Mouse (Mus musculus) gastrocnemius, adult 2 months (tissue): ENCODE data around the gene Tbc1d1. TPM values are rescaled to one million over a fixed set of nuclear protein-coding genes. Genes with fewer than 3 reads are reported as not detected.

ENCODE experiments used
- DNase-seq: peaks from one replicate; pipeline ENCODE4 v3.0.0; 2022
- H3K27ac ChIP-seq: fragments of 200-600 bp; 2 replicates; pipeline ENCODE4 v1.8.1; 2022; ENCODE audit warnings: mild to moderate bottlenecking
- H3K4me3 ChIP-seq: fragments of 200-600 bp; 2 replicates; pipeline ENCODE4 v1.8.1; 2022; ENCODE audit warnings: mild to moderate bottlenecking, moderate library complexity
- CTCF ChIP-seq: fragments of 200-600 bp; IDR thresholded peaks from 2 replicates; pipeline ENCODE4 v1.8.1; 2022; ENCODE audit warnings: antibody characterized with exemption, mild to moderate bottlenecking, moderate library complexity
- intact Hi-C: fragments of 180-260 bp; cut with DNase I; formaldehyde crosslinking; loops from one replicate; pipeline ENCODE4 v1.15.1; 2025
- total RNA-seq, 2 experiments: library from RNA; stranded (reverse); gene quantifications; 2 replicates each; pipeline ENCODE4 v1.2.3; 2021

Tbc1d1 gene
- total RNA-seq, 2 experiments from 2014 or later: 46.4 to 46.9 TPM

- no peak for DNase-seq
- intact Hi-C loops: no loop called here
- TF ChIP-seq CTCF: no peak
- no peak overlapping the region; the same call in 1 of the 2 replicates for H3K4me3 ChIP-seq
- peak overlapping the region; percentile 85 for H3K27ac ChIP-seq
Measured at GRCm38 (mm10) chr5:64165826-64166225, 9.7 kb downstream of the Tbc1d1 start.

- peak; percentile 41 for DNase-seq
- no peak for TF ChIP-seq CTCF
- intact Hi-C loops: no loop called here
- H3K27ac ChIP-seq: peak overlapping the region; percentile 85
- peak overlapping the region; percentile 47 for H3K4me3 ChIP-seq
Measured at GRCm38 (mm10) chr5:64168990-64169540, 13.0 kb downstream of the Tbc1d1 start.

GRCm38 (mm10) chr5:64172884-64173283 lies 16.8 kb downstream of the Tbc1d1 start:
- peak overlapping the region; percentile 24; the same call in 1 of the 2 replicates for H3K27ac ChIP-seq
- no peak for TF ChIP-seq CTCF
- intact Hi-C loops: no loop called here
- H3K4me3 ChIP-seq: no peak overlapping the region
- no peak for DNase-seq

- intact Hi-C loops: no loop called here
- no peak for DNase-seq
- H3K27ac ChIP-seq: no peak overlapping the region
- TF ChIP-seq CTCF: no peak
- H3K4me3 ChIP-seq: no peak overlapping the region
Measured at GRCm38 (mm10) chr5:64173302-64173701, 17.2 kb downstream of the Tbc1d1 start.

- peak overlapping the region; percentile 48; the same call in 1 of the 2 replicates for H3K27ac ChIP-seq
- no peak for TF ChIP-seq CTCF
Measured at GRCm38 (mm10) chr5:64174429-64174935, 18.4 kb downstream of the Tbc1d1 start.

GRCm38 (mm10) chr5:64180548-64180947 lies 24.4 kb downstream of the Tbc1d1 start:
- H3K4me3 ChIP-seq: peak overlapping the region; percentile 67
- intact Hi-C loops: loop anchor here (1.0 kb wide), 1 partner anchor 17 kb away; no protein-coding TSS in a partner anchor
- TF ChIP-seq CTCF: no peak
- peak overlapping the region; percentile 88 for H3K27ac ChIP-seq
- peak; percentile 78 for DNase-seq

More at GRCm38 (mm10) chr5:64174429-64174935, 18.4 kb downstream of the Tbc1d1 start:
- H3K4me3 ChIP-seq: no peak overlapping the region
- DNase-seq: no peak
- intact Hi-C loops: no loop called here

- 0 out of 2 replicates have a peak overlapping the region, but pooled peaks have one; percentile 4 for H3K27ac ChIP-seq
- intact Hi-C loops: no loop called here
- DNase-seq: no peak
Measured at GRCm38 (mm10) chr5:64183712-64184111, 27.6 kb downstream of the Tbc1d1 start.

GRCm38 (mm10) chr5:64185257-64185656 lies 29.2 kb downstream of the Tbc1d1 start:
- intact Hi-C loops: no loop called here
- Histone ChIP-seq H3K27ac (peak overlapping the region; percentile 73), H3K4me3 (no peak overlapping the region)
- no peak for DNase-seq
- no peak for TF ChIP-seq CTCF

More at GRCm38 (mm10) chr5:64183712-64184111, 27.6 kb downstream of the Tbc1d1 start:
- TF ChIP-seq CTCF: no peak
- H3K4me3 ChIP-seq: no peak overlapping the region

- Histone ChIP-seq H3K27ac (peak overlapping the region; percentile 73), H3K4me3 (no peak overlapping the region)
- no peak for TF ChIP-seq CTCF
- intact Hi-C loops: no loop called here
- DNase-seq: no peak
Measured at GRCm38 (mm10) chr5:64186566-64186965, 30.5 kb downstream of the Tbc1d1 start.

GRCm38 (mm10) chr5:64188083-64188648 lies 32.1 kb downstream of the Tbc1d1 start:
- no peak overlapping the region for H3K4me3 ChIP-seq
- H3K27ac ChIP-seq: peak overlapping the region; percentile 63
- no peak for TF ChIP-seq CTCF
- no peak for DNase-seq
- intact Hi-C loops: no loop called here

GRCm38 (mm10) chr5:64190892-64191291 lies 34.8 kb downstream of the Tbc1d1 start:
- no peak for DNase-seq
- intact Hi-C loops: no loop called here
- Histone ChIP-seq H3K27ac (peak overlapping the region; percentile 79), H3K4me3 (no peak overlapping the region)
- TF ChIP-seq CTCF: peak; percentile 53

GRCm38 (mm10) chr5:64193353-64193752 lies 37.2 kb downstream of the Tbc1d1 start:
- no peak for TF ChIP-seq CTCF
- peak overlapping the region; percentile 91 for H3K27ac ChIP-seq
- H3K4me3 ChIP-seq: peak overlapping the region; percentile 58
- DNase-seq: peak; percentile 83
- intact Hi-C loops: no loop called here

- no peak for TF ChIP-seq CTCF
- peak overlapping the region; percentile 94 for H3K27ac ChIP-seq
- peak; percentile 68 for DNase-seq
- H3K4me3 ChIP-seq: no peak overlapping the region
- intact Hi-C loops: no loop called here
Measured at GRCm38 (mm10) chr5:64196250-64196865, 40.3 kb downstream of the Tbc1d1 start.
